Mouse (Mus musculus) 3T3-L1 (cell line): ENCODE measurements at regions not wholly inside any gene's neighbourhood (a gene's known extent, or its start where the extent isn't known, plus 50 kb on each side); places are given as distances from the start of the nearest gene placed in this dataset.
"Not testable (repeated sequence)": the region's sequence is repeated elsewhere in the genome, so short reads cannot be mapped to it uniquely, and the experiment has no call there.

ENCODE experiments used
- DNase-seq: peaks from one replicate; pipeline ENCODE4 v3.0.0-alpha.2; 2015; ENCODE audit warnings: low read depth, low spot score

DNA sequence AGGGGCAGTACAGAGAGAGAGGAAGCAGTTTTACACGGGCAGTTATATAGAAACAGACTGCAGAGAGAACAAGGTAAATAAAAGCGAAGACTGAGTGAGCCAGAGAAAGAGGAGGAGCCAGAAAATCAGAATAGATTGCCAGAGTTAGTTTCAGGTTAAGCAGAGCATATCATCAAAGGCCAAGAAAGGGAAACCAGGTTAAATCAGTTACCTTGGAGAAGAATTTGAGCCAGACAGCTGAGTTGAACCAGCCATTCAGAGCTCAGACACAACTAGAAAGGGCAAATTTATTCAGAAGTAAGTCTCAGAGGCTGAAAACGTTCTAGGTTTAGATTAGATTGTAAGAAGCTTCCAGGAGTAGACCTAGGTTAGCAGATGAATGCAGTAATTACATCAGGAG, 858.6 kb downstream of the Adgrl3 start:
- DNase-seq: no peak

GRCm38 (mm10) chr5:81893358-81893757, 873.4 kb downstream of the Adgrl3 start:
- no peak for DNase-seq

- no peak for DNase-seq
These were observed 889.4 kb downstream of the Adgrl3 start for GRCm38 (mm10) chr5:81909368-81909767.

GRCm38 (mm10) chr5:81909964-81910363, 890.0 kb downstream of the Adgrl3 start:
- DNase-seq: no peak

- DNase-seq: no peak
These were observed 896.7 kb downstream of the Adgrl3 start for GRCm38 (mm10) chr5:81916667-81917066.

DNA sequence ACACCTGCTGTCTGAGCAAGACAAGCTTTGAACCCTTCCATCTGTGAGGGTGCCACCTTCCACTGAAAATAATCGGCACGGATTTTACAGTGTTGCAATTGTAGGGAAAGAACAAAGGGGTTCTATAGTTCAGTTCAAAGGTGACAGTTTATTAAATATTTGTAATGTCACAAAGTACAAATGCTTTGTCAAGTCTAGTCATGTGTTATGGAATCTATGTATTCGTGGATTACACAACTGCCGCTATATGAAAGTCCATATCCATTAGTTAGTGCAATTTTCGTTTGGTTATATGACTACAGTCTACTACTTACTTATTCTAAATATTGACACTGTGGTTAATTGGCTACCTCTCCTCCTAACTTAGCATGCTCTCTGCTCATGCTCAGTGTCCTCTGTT, 920.9 kb downstream of the Adgrl3 start:
- DNase-seq: no peak

DNA sequence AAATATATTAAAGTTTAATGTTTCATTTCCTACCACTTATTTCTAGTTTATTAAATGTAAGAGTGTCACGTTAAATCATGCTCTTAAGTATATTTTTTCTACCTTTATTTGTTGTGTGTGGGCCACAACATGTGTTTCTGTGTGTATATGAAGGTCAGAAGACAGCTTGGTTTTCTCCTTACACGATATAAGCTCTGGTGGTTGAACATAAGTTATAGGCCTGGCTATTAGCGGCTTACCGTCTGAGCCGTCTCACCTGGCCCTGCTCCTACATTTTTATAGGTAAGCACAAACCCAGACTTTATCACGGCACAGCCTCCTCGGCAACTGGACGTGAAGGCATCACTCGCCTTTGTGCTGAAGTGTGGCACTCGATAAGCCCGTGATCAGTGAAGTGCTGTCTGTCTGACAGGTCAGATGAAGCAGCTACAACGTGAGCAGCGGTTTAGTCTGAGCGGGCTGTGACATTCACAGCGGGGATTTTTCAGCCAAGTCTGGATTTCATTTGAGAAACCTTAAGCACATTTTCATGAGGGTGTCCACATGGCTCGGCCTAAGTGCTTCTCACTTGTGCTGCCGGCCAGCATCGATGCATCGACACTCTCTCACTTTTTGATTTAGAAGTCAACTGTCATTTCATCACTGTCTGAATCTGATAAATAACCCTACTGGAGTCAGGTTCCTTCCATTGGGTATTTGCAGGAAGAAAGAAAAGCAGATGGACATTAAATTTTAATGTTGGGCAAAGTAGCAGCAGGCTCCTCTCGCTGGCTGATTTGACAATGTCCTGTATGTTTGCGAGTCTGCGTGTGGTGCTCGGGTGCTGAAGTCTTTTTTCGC, 950.0 kb downstream of the Adgrl3 start:
- DNase-seq: no peak

- no peak for DNase-seq
These were observed 950.6 kb downstream of the Adgrl3 start for GRCm38 (mm10) chr5:81970525-81971011.

DNA sequence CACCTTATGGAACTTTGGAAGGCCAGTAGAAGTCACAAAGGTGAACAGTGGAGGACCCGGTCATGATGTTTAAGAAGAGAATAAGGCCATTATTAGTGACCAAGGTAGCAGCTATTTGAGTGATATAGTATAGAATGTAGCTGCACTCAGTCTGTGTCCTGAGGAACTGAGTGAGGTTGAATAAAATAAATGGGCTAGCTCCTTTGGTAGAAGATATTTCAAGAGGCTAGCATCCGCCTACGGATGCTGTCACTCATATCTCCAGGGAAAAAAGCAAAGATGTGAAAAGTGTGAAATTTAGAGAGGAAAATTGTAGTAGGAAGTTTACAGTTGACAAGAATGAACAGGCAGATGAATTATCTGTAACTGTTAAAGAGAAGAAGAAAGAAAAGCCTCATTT, 956.6 kb downstream of the Adgrl3 start:
- no peak for DNase-seq

- peak; percentile 56 for DNase-seq
These were observed 963.4 kb downstream of the Adgrl3 start for GRCm38 (mm10) chr5:81983351-81983750.

DNA sequence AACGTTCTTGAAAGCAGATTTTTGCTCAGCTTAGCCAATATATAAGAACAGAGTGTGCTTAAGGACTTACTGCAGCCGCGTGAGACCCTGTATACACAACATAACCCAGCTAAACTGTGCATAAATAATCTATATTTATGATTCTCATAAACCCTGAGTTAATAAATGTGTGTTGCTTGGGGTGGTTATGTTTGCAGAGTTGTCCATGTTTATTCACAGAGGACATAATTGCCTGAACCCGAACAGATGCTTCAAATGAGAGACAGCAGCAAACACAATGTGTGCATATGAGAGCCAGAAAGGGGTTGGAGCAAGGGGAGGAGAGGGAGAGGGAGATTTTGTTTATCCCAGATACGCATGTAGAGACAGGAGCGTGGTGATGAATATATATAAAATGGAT, 968.1 kb downstream of the Adgrl3 start:
- DNase-seq: no peak

DNA sequence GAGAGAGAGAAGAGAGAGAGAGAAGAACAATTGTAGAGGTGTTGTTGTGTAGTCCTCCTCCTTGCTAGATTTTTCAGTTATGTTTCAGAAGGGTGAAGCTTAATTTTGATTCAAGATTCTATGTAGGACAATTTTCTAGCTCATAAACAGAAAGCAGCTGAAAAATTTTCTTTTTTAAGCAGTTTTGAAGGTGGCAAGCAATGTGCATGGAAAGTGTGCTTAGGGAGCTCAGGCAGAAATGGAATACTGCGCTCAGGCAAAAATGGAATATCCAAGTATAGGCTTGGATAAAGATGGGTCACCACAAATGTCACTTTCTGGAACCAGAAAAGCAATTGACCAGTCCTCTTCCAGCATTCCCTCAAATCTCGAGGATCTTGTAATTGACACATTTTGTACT, 988.0 kb downstream of the Adgrl3 start:
- DNase-seq: no peak

DNA sequence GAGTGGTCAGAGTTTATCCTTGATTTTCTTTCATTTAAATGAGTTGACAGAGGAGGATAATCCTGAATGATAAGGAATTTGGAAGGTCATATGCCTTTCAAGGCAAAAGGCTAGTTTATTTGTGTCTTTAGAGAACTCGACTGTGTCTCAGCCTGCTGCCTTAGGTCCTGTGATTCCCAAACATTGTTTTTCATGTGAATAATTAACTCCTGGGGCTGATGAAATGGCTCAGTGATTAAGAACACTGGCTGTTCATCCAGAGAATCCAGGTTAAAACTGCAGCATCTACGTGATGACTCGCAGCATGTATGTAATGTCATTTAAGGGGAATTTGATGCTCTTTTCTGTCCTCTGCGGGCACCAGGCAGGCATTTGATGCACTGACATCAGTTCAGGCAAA, 1004.2 kb downstream of the Adgrl3 start:
- DNase-seq: no peak

DNA sequence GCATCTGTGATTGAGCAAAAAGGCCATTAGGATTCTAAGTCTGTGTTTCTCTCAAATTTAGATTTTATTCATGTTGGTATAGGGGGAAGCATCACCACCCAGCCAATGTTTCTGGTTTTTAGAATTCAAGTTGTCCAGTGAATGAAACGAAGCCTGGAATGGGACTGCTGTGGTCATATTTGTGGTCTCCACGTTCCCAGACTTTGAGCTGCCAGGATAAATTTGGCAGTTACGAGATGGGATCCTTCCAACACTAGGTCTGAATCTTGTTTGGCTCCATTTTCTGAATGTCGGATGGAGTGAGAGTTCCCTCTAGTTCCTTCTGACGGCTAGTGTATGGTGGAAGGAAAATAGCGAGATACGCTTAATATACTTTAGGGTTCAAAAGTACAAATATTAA, 1014.8 kb downstream of the Adgrl3 start:
- DNase-seq: peak; percentile 34

GRCm38 (mm10) chr5:82046106-82046505, 1026.2 kb downstream of the Adgrl3 start:
- no peak for DNase-seq

GRCm38 (mm10) chr5:82059108-82059838, 1039.3 kb downstream of the Adgrl3 start:
- no peak for DNase-seq

- peak; percentile 82 for DNase-seq
These were observed 1040.7 kb downstream of the Adgrl3 start for GRCm38 (mm10) chr5:82060679-82061078.

DNA sequence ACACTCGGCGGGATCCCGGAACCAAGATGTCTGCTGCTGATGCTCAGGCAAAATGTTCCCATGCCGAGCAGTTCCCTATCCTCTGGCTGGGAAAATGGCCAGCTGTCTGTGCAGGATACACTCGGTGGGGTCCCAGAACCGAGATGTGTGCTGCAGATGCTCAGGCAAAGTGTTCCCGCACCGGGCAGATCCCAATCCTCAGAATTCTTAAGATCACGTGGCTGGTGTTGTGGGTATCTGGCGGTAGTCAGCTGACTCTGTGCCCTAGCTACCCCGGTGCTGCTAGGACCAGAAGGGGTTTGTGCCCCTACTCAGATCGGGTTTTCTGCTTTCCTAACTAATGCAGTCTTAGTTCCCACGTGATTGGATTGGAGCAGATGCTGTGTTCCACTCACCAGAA, 1049.3 kb downstream of the Adgrl3 start:
- DNase-seq: not testable (repeated sequence)

- peak; percentile 72 for DNase-seq
These were observed 1069.5 kb downstream of the Adgrl3 start for GRCm38 (mm10) chr5:82089401-82089800.

DNA sequence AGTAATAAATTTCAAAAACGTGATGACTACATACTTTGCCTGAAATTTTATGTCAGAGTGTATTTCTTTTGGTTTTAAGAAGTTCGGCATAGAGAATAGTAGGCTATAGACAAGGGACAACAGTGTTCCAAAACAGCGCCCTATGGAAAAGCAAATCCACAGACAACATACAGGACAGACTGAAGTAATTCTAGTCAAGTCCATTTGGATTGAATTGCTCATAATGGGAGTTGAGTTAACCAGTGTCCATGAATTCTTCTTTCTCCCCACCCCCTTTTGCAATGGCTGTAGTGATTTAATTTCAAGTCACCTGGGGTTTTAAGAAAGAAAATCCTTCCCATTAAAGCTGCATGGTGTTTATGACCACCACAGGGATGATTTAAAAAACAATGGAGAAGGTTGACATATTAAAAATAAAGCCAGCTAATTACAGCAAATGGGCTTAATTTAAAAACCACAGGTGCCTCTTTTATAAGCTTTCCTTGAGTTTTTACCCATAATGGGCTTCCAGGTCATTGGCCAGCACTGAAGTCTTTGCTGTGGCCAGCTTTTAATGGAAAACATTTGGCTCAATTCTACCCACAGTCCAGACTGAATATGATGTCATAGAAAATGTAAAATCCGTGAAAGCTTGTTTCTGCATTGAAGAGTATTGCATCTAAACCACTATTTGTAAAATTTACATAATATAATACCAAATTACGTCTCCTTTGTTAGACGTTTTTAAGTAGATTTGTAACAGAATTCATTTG, 1083.3 kb downstream of the Adgrl3 start:
- no peak for DNase-seq

GRCm38 (mm10) chr5:82103857-82104256, 1083.9 kb downstream of the Adgrl3 start:
- DNase-seq: no peak

DNA sequence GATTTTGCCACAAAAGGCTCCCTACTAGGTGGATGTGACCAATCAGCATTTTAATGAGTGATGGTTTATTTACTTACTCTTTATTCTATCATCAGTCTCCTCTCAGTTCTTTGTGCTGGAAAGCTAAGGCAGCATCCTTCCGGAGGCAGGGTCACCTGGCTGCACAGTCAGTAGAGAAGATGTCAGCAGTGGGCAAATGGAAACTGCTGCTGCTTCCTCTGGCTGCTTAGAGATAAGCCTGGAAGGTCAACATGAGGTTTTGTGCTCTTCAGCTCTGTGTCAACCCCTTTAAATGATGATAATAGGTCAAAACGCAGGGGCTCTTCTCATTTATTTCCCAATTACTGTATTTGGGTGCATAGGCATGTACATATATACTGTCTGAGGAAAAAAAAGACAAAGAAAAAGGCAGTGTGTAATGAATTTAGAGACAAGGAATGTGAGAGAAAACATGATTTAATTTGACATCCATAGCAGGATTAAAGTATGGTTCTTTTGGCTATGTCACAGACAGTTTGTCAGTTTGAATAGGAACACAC, 1106.1 kb downstream of the Adgrl3 start:
- DNase-seq: no peak
